ENCODE assay signal across 8 mouse cellular contexts in the genomic region with DNA sequence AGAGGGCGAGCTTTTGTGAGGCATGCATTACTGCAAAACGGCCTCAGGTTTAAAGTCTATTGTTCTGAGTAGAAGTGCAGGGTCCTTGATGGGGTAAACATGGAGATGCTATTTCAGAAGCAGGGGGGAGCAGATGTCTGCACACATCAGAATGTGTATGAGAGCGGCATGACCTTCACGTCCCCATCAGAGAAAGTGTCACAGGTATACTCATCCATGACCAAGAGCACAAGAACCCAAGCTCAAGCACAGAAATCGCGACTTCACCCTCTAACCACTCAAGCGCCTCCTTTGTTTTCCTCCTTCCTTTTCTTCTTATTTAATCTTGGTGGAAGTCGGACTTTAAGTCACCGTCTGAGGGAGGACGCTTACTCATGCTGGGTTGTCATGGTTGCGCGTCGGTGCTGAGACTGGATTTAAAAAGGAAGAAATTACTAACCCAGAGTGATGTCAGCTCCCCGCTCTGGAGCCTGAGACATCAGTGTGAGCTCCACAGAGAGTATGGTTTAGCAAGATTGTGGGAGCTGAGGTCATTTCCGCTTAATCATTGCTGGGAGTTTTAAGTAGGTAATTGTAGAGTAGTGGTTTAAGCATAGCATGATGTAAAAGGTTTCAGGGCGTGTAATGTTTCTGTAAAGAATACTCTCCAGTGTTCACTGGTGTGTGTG.
DNase-seq lines count a peak whose midpoint lies in the region.
"Had no signal": no experiment of that assay in that cellular context is flagged by ENCODE, and none has a peak within 500 bp of the region (broad histone marks: within the 10 kb centered on the region; RNA-seq: fewer than 3 reads in every experiment).

No protein-coding gene starts in this region.

- peak; percentile 47 to 66 for DNase-seq in layer of hippocampus, adult 18-20 months (ENCODE audit: low spot score in 2 of 2)
- no peak for DNase-seq in layer of hippocampus, postnatal 36 days
- DNase-seq in brain, adult 2 months (ENCODE audit: low read depth, low spot score), result peak; percentile 93
- peak; percentile 76 to 86 for DNase-seq in left cerebral cortex, postnatal 14 days (ENCODE audit: low spot score in 2 of 2)
- DNase-seq in right cerebral cortex, postnatal 14 days, result peak; percentile 51
- DNase-seq in spleen, postnatal 36 days (ENCODE audit: low spot score in 2 of 2), result no peak
- no peak for DNase-seq in kidney, postnatal 10 days
- DNase-seq: liver had no signal

- intact Hi-C loops in left cerebral cortex, postnatal 14 days (cut with DNase I), result no loop called here

Comparison
In these comparisons a context has a peak if more than half of its experiments do, and no peak if none do; other contexts are left out.
1. DNase-seq: peak in layer of hippocampus, adult 18-20 months (2 of 2), brain, adult 2 months (single experiment), left cerebral cortex, postnatal 14 days (2 of 2) and right cerebral cortex, postnatal 14 days (single experiment); none in layer of hippocampus, postnatal 36 days (0 of 2), spleen, postnatal 36 days (0 of 2) and kidney, postnatal 10 days (single experiment).